ENCODE assay signal across 23 mouse cellular contexts in the genomic region with DNA sequence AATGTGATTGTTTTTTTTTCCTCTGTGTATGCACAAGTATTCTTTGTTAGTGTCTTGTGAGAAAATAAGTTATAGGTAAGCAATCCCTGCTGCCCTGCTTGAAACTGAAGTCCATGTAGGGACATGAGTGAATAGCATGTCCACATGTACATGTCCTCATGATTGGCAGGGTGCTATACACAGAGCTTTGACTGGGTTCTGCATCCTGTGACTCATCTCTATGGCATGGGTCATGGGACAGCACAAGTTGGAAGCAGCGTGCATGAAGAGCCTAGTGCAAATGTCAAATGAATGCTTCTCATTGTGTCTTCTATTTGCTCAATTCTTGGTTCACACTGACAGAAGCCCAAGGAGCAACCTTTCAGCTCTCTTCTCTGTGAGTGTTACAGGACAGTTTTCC. TPM values are rescaled to one million over a fixed set of nuclear protein-coding genes. Genes with fewer than 3 reads are reported as not detected.
DNase-seq lines count a peak whose midpoint lies in the region; ATAC-seq and TF ChIP-seq lines count a peak whose summit lies in the region.
"Had no signal": no experiment of that assay in that cellular context is flagged by ENCODE, and none has a peak within 500 bp of the region (broad histone marks: within the 10 kb centered on the region; RNA-seq: fewer than 3 reads in every experiment).

No protein-coding gene starts in this region.

- H3K36me3 ChIP-seq in liver, postnatal 0 days (replicated peaks; ENCODE audit: insufficient read depth, low read length), result no peaks in the 10 kb centered on the region
- H3K36me3 ChIP-seq in kidney, embryonic 15.5 days, result no peaks in the 10 kb centered on the region
- H3K36me3 ChIP-seq: embryonic facial prominence, embryonic 12.5 days; forebrain, embryonic 15.5 days; heart, embryonic 15.5 days; hindbrain, embryonic 15.5 days had no signal

- H3K27me3 ChIP-seq in liver, postnatal 0 days (ENCODE audit: insufficient read depth, low read length), result no peaks in the 10 kb centered on the region
- H3K27me3 ChIP-seq in kidney, embryonic 15.5 days, result no peaks in the 10 kb centered on the region
- H3K27me3 ChIP-seq: embryonic facial prominence, embryonic 12.5 days; forebrain, embryonic 15.5 days; heart, embryonic 15.5 days; hindbrain, embryonic 15.5 days had no signal

- H3K9ac ChIP-seq in liver, postnatal 0 days (replicated peaks), result no peak overlapping the region
- no peak overlapping the region for H3K9ac ChIP-seq in kidney, embryonic 15.5 days
- H3K9ac ChIP-seq: embryonic facial prominence, embryonic 12.5 days; forebrain, embryonic 15.5 days; heart, embryonic 15.5 days; hindbrain, embryonic 15.5 days had no signal

- no peak for TF ChIP-seq CTCF in liver, postnatal 0 days (IDR thresholded peaks at IDR 0.05; ENCODE audit: low read depth)

- DNase-seq in liver, postnatal 0 days, result peak; percentile 6
- DNase-seq in liver, result no peak
- DNase-seq in 3T3-L1 (ENCODE audit: low read depth, low spot score), result peak; percentile 66
- peak; percentile 56 for DNase-seq in NIH3T3 (ENCODE audit: low read depth)
- peak; percentile 2 for DNase-seq in telencephalon, adult 2 months (ENCODE audit: low read depth, low spot score)
- DNase-seq in ovary, adult 18-20 months (ENCODE audit: low spot score), result no peak
- DNase-seq: adrenal gland, postnatal 10 days; cerebellum, adult 11 months; cerebellum, adult 8-10 months; cerebellum, postnatal 14 days; embryo, embryonic 11 days; gastrocnemius, postnatal 36 days; heart, adult 18-20 months; heart, postnatal 14 days had no signal

- TF ChIP-seq EP300 in liver, postnatal 0 days (IDR thresholded peaks at IDR 0.05; ENCODE audit: low read depth), result no peak

- H3K4me2 ChIP-seq in liver, postnatal 0 days (ENCODE audit: low read depth, low read length), result no peak overlapping the region
- no peak overlapping the region for H3K4me2 ChIP-seq in kidney, embryonic 15.5 days
- H3K4me2 ChIP-seq: embryonic facial prominence, embryonic 12.5 days; forebrain, embryonic 15.5 days; heart, embryonic 11.5 days; heart, embryonic 15.5 days; hindbrain, embryonic 15.5 days had no signal

- no peak for ATAC-seq in liver, postnatal 0 days
- no peak for ATAC-seq in kidney, embryonic 15.5 days (replicated peaks; ENCODE audit: low FRiP score)
- ATAC-seq: forebrain, embryonic 15.5 days had no signal

- no peaks in the 10 kb centered on the region for H3K4me1 ChIP-seq in liver, postnatal 0 days (ENCODE audit: insufficient read depth)
- H3K4me1 ChIP-seq in kidney, embryonic 15.5 days, result no peaks in the 10 kb centered on the region
- H3K4me1 ChIP-seq: embryonic facial prominence, embryonic 12.5 days; forebrain, embryonic 15.5 days; heart, embryonic 15.5 days; hindbrain, embryonic 15.5 days had no signal

- H3K27ac ChIP-seq in liver, postnatal 0 days (ENCODE audit: low read depth), result no peak overlapping the region
- no peak overlapping the region for H3K27ac ChIP-seq in kidney, embryonic 15.5 days
- H3K27ac ChIP-seq: embryonic facial prominence, embryonic 12.5 days; forebrain, embryonic 15.5 days; heart, embryonic 15.5 days; hindbrain, embryonic 15.5 days had no signal

- WGBS in liver, postnatal 0 days (ENCODE audit: insufficient replicate concordance), result 50% methylated on average over 1 of the region's 1 CpGs
- WGBS in kidney, embryonic 15.5 days, result 79% methylated on average over 1 of the region's 1 CpGs

- no peak overlapping the region for H3K4me3 ChIP-seq in liver, postnatal 0 days (ENCODE audit: low read depth, low read length)
- H3K4me3 ChIP-seq in kidney, embryonic 15.5 days (replicated peaks), result no peak overlapping the region
- H3K4me3 ChIP-seq: embryonic facial prominence, embryonic 12.5 days; forebrain, embryonic 15.5 days; heart, embryonic 15.5 days; hindbrain, embryonic 15.5 days had no signal

- H3K9me3 ChIP-seq in liver, postnatal 0 days (ENCODE audit: low read length), result no peaks in the 10 kb centered on the region
- no peaks in the 10 kb centered on the region for H3K9me3 ChIP-seq in kidney, embryonic 15.5 days (replicated peaks)
- H3K9me3 ChIP-seq: embryonic facial prominence, embryonic 12.5 days; forebrain, embryonic 15.5 days; heart, embryonic 15.5 days; hindbrain, embryonic 15.5 days had no signal

RNA-seq across cellular contexts. Expression of gene E330034G19Rik, which starts 14.1 kb away (rescaled TPM):
- polyA plus RNA-seq in liver, postnatal 0 days (2015; fragmentation: Nextera tagmentation; extraction: Ambion mirVana), result not detected in 2 replicates
- not detected in 2 replicates for polyA plus RNA-seq in kidney, embryonic 15.5 days (2015; fragmentation: Nextera tagmentation; extraction: Ambion mirVana)
- polyA plus RNA-seq: C2C12; embryonic facial prominence, embryonic 12.5 days; forebrain, embryonic 11.5 days; forebrain, embryonic 15.5 days; heart, embryonic 11.5 days; heart, embryonic 15.5 days; hindbrain, embryonic 11.5 days; hindbrain, embryonic 15.5 days had no signal

Comparison
In these comparisons a context has a peak if more than half of its experiments do, and no peak if none do; other contexts are left out.
1. DNase-seq: peak in liver, postnatal 0 days (single experiment), 3T3-L1 (single experiment), NIH3T3 (single experiment) and telencephalon, adult 2 months (single experiment); none in liver (single experiment) and ovary, adult 18-20 months (single experiment).